Mouse (Mus musculus) G1E (cell line): Measurements from ENCODE around the gene Aldh9a1. TPM values are rescaled to one million over a fixed set of nuclear protein-coding genes. Genes with fewer than 3 reads are reported as not detected.

Source experiments
- ATAC-seq: 2 replicates; pipeline ENCODE4 v1.8.0; 2016; ENCODE audit warnings: mild to moderate bottlenecking; ENCODE audit not compliant: insufficient number of reproducible peaks, poor library complexity, low FRiP score, severe bottlenecking; ENCODE audit errors: extremely low read depth
- DNase-seq: peaks from one replicate; pipeline ENCODE4 v3.0.0; 2012; ENCODE audit warnings: low spot score
- H3K27me3 ChIP-seq: 2 replicates; pipeline ENCODE4 v1.6.1; 2012; ENCODE audit warnings: mild to moderate bottlenecking, low read length, inconsistent platforms; ENCODE audit not compliant: insufficient read depth
- H3K36me3 ChIP-seq: replicated peaks from 2 replicates; pipeline ENCODE3; 2012; ENCODE audit warnings: mild to moderate bottlenecking, inconsistent platforms
- H3K4me1 ChIP-seq: 2 replicates; pipeline ENCODE4 v1.6.1; 2012; ENCODE audit warnings: low read depth, low read length, inconsistent platforms, mixed read lengths; ENCODE audit not compliant: insufficient read depth
- H3K4me3 ChIP-seq: 2 replicates; pipeline ENCODE4 v1.5.1; 2012; ENCODE audit warnings: low read depth, mild to moderate bottlenecking, inconsistent platforms, low read length, moderate library complexity, mixed read lengths
- H3K9me3 ChIP-seq: replicated peaks from 2 replicates; pipeline ENCODE4 v1.6.1; 2012; ENCODE audit warnings: inconsistent platforms
- CTCF ChIP-seq: IDR thresholded peaks from 2 replicates; pipeline ENCODE4 v1.5.1; 2012; ENCODE audit warnings: low read depth, low read length, inconsistent platforms, mixed read lengths
- GATA1 ChIP-seq: IDR thresholded peaks from 2 replicates; pipeline ENCODE4 v1.6.1; 2012; ENCODE audit warnings: borderline replicate concordance, low read length, inconsistent platforms, mixed read lengths
- GATA2 ChIP-seq: IDR thresholded peaks from 2 replicates; pipeline ENCODE4 v1.6.1; 2012; ENCODE audit warnings: low read depth, low read length, inconsistent platforms, borderline replicate concordance
- POLR2AphosphoS5 ChIP-seq: IDR thresholded peaks from 2 replicates; pipeline ENCODE4 v1.6.1; 2012; ENCODE audit warnings: low read depth, low read length, inconsistent platforms; ENCODE audit not compliant: insufficient replicate concordance
- TAL1 ChIP-seq: conservative IDR thresholded peaks from 2 replicates; pipeline ENCODE4 v1.6.1; 2012; ENCODE audit warnings: low read depth, low read length, inconsistent platforms, mixed read lengths
- polyA plus RNA-seq: library from polyadenylated mRNA; stranded (reverse); fragments of >175 nt; gene quantifications from 2 replicates; pipeline ENCODE4 v1.2.3, GENCODE M21; 2012
- total RNA-seq, 2 experiments: library from RNA; stranded (forward) in 1 of 2; stranded (reverse) in 1 of 2; fragments of 200-1000 nt in 1 of 2; fragments of >200 nt in 1 of 2; fragmentation: Nextera tagmentation in 1 of 2; gene quantifications; 2 replicates each; pipeline ENCODE4 v1.2.3; 2014 to 2017

The Aldh9a1 gene
- total and polyA plus RNA-seq, 3 experiments: 26.4 to 40.0 (median 36.0) TPM

- ATAC-seq (peak; percentile 90), DNase-seq (peak; percentile 81)
- peaks cover 57% of the 10 kb centered on the region for H3K4me1 ChIP-seq
- H3K27me3 ChIP-seq: peaks cover under 1% of the 10 kb centered on the region; the same call in 1 of the 2 replicates
- peak within 1 kb of the TSS; percentile 90 for H3K4me3 ChIP-seq
- TF ChIP-seq GATA2: no peak
- no peak for TF ChIP-seq POLR2AphosphoS5
- H3K36me3 ChIP-seq: peaks cover 31% of the 10 kb centered on the region
- no peaks in the 10 kb centered on the region for H3K9me3 ChIP-seq
Measured at GRCm38 (mm10) chr1:167308261-167309054, 41.3 kb upstream of the Aldh9a1 start, which contains the start of gene Tmco1. Gene Tmco1 (plus strand): TSS chr1:167308378.

GRCm38 (mm10) chr1:167312367-167312766 lies 37.4 kb upstream of the Aldh9a1 start:
- TF ChIP-seq TAL1: no peak
- TF ChIP-seq POLR2AphosphoS5: no peak
- no peak for TF ChIP-seq GATA2
- TF ChIP-seq CTCF: no peak
- TF ChIP-seq GATA1: no peak

GRCm38 (mm10) chr1:167313220-167313619 lies 36.6 kb upstream of the Aldh9a1 start:
- TF ChIP-seq TAL1 (no peak), POLR2AphosphoS5 (no peak), CTCF (no peak), GATA1 (no peak), GATA2 (no peak)

More at GRCm38 (mm10) chr1:167312367-167312766, 37.4 kb upstream of the Aldh9a1 start:
- Histone ChIP-seq H3K27me3 (no peaks in the 10 kb centered on the region), H3K9me3 (no peaks in the 10 kb centered on the region), H3K36me3 (peaks cover 53% of the 10 kb centered on the region), H3K4me1 (peaks cover 27% of the 10 kb centered on the region), H3K4me3 (no peak overlapping the region)
- no peak for DNase-seq
- no peak for ATAC-seq

GRCm38 (mm10) chr1:167321691-167322090 lies 28.1 kb upstream of the Aldh9a1 start:
- Histone ChIP-seq H3K27me3 (no peaks in the 10 kb centered on the region), H3K36me3 (peaks cover 88% of the 10 kb centered on the region), H3K4me3 (no peak overlapping the region), H3K4me1 (no peaks in the 10 kb centered on the region), H3K9me3 (no peaks in the 10 kb centered on the region)
- TF ChIP-seq GATA1: no peak
- DNase-seq (no peak), ATAC-seq (no peak)

More at GRCm38 (mm10) chr1:167313220-167313619, 36.6 kb upstream of the Aldh9a1 start:
- no peak overlapping the region for H3K4me3 ChIP-seq
- peaks cover 58% of the 10 kb centered on the region for H3K36me3 ChIP-seq
- ATAC-seq (no peak), DNase-seq (no peak)
- no peaks in the 10 kb centered on the region for H3K27me3 ChIP-seq
- no peaks in the 10 kb centered on the region for H3K9me3 ChIP-seq
- H3K4me1 ChIP-seq: peaks cover 27% of the 10 kb centered on the region

GRCm38 (mm10) chr1:167328776-167329175 lies 21.0 kb upstream of the Aldh9a1 start:
- no peak for ATAC-seq
- peaks cover 88% of the 10 kb centered on the region for H3K36me3 ChIP-seq
- H3K9me3 ChIP-seq: no peaks in the 10 kb centered on the region
- H3K4me1 ChIP-seq: no peaks in the 10 kb centered on the region
- no peak for DNase-seq
- no peak overlapping the region for H3K4me3 ChIP-seq
- H3K27me3 ChIP-seq: no peaks in the 10 kb centered on the region
- TF ChIP-seq GATA2 (no peak), GATA1 (no peak), TAL1 (no peak), POLR2AphosphoS5 (no peak), CTCF (no peak)

GRCm38 (mm10) chr1:167331106-167331505 lies 18.7 kb upstream of the Aldh9a1 start:
- no peaks in the 10 kb centered on the region for H3K4me1 ChIP-seq
- TF ChIP-seq CTCF (no peak), POLR2AphosphoS5 (no peak), GATA1 (no peak), GATA2 (no peak)
- DNase-seq: no peak
- ATAC-seq: no peak
- no peaks in the 10 kb centered on the region for H3K9me3 ChIP-seq
- no peaks in the 10 kb centered on the region for H3K27me3 ChIP-seq
- H3K36me3 ChIP-seq: peaks cover 84% of the 10 kb centered on the region
- no peak overlapping the region for H3K4me3 ChIP-seq

- no peaks in the 10 kb centered on the region for H3K9me3 ChIP-seq
- peaks cover 10% of the 10 kb centered on the region; the same call in 1 of the 2 replicates for H3K4me1 ChIP-seq
- no peak for DNase-seq
- peaks cover 5% of the 10 kb centered on the region; the same call in 1 of the 2 replicates for H3K27me3 ChIP-seq
- ATAC-seq: no peak
- TF ChIP-seq TAL1 (no peak), GATA1 (no peak), CTCF (no peak), POLR2AphosphoS5 (no peak), GATA2 (no peak)
- H3K4me3 ChIP-seq: no peak overlapping the region
- peaks cover 39% of the 10 kb centered on the region for H3K36me3 ChIP-seq
Measured at GRCm38 (mm10) chr1:167336398-167336797, 13.4 kb upstream of the Aldh9a1 start.
